In the genomic region with DNA sequence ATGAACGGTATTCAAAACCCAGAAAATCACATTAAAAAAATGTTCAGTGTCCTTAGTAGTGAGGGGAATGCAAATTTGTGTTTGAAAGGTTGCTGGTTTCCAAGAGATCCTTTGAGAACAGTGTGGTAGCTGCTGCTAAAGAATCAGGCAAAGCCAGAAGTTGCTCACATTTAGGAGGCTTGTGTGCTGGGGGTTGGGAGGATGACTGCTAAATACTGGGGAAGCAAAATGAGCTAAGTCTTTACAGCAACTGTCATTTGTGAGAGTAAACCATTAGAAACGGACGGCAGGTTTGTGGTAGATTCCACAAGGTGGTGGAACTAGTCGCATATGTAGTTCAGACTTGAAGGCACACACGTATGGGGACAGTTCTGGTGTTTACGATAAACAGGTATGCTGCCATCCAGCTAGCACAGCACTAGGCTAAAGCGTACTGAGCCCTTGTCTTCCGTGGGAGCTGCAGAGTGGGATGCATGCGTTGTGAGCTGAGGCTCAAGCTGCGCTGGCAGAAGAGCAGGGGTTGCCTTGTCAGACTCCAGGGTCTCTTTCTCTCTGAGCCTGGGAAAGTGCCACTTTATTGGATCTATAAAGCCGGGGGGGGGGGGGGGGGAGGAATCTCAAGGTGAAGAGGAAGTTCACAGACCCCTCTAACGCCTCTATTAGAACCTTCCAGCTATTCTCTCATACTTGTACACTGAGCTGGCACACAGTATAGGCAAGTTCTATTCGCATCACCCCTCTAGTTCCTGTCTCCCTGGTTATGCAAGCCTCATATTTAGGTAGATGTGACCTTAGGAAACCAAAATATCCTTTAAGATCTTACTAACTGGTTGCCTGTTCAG, we compare ENCODE assay signal across 12 mouse cellular contexts. TPM values are rescaled to one million over a fixed set of nuclear protein-coding genes. Genes with fewer than 3 reads are reported as not detected.
DNase-seq lines count a peak whose midpoint lies in the region; ATAC-seq and TF ChIP-seq lines count a peak whose summit lies in the region.
"Had no signal": no experiment of that assay in that cellular context is flagged by ENCODE, and none has a peak within 500 bp of the region (broad histone marks: within the 10 kb centered on the region; RNA-seq: fewer than 3 reads in every experiment).

No protein-coding gene starts in this region.

- no peak overlapping the region for H3K4me3 ChIP-seq in forebrain, embryonic 11.5 days (ENCODE audit: low read depth, low read length)
- H3K4me3 ChIP-seq in hindbrain, embryonic 16.5 days (ENCODE audit: low read length), result peak overlapping the region; percentile 30
- peak overlapping the region; percentile 15; the same call in 1 of the 2 replicates for H3K4me3 ChIP-seq in midbrain, embryonic 13.5 days (replicated peaks)
- no peak overlapping the region for H3K4me3 ChIP-seq in gastrocnemius, adult 2 months
- H3K4me3 ChIP-seq in thymus, adult 2 months (ENCODE audit: control insufficient read depth, insufficient read depth, low read length), result no peak overlapping the region
- H3K4me3 ChIP-seq: embryonic facial prominence, embryonic 15.5 days had no signal

- no peaks in the 10 kb centered on the region for H3K9me3 ChIP-seq in forebrain, embryonic 11.5 days (ENCODE audit: control insufficient read depth, low read length)
- H3K9me3 ChIP-seq in hindbrain, embryonic 16.5 days (ENCODE audit: control insufficient read depth, low read length), result no peaks in the 10 kb centered on the region
- no peaks in the 10 kb centered on the region for H3K9me3 ChIP-seq in midbrain, embryonic 13.5 days
- H3K9me3 ChIP-seq: embryonic facial prominence, embryonic 15.5 days had no signal

- H3K27ac ChIP-seq in forebrain, embryonic 11.5 days (ENCODE audit: low read depth, low read length), result peak overlapping the region; percentile 91
- H3K27ac ChIP-seq in hindbrain, embryonic 16.5 days (ENCODE audit: low read depth, low read length), result peak overlapping the region; percentile 88
- H3K27ac ChIP-seq in midbrain, embryonic 13.5 days, result peak overlapping the region; percentile 87
- no peak overlapping the region for H3K27ac ChIP-seq in gastrocnemius, adult 2 months
- no peak overlapping the region for H3K27ac ChIP-seq in thymus, adult 2 months (ENCODE audit: control insufficient read depth, insufficient read depth, low read length)
- H3K27ac ChIP-seq: embryonic facial prominence, embryonic 15.5 days had no signal

- peak; percentile 61 for ATAC-seq in forebrain, embryonic 11.5 days (replicated peaks; ENCODE audit: low FRiP score)
- peak; percentile 74 for ATAC-seq in hindbrain, embryonic 16.5 days
- peak; percentile 71 for ATAC-seq in midbrain, embryonic 13.5 days

- peak; percentile 14 for DNase-seq in embryo, embryonic 10 days (ENCODE audit: low spot score)
- peak; percentile 53 for DNase-seq in forebrain, embryonic 11.5 days (ENCODE audit: low spot score)
- DNase-seq in gastrocnemius, adult 2 months, result no peak
- DNase-seq in adrenal gland, adult 18-20 months (ENCODE audit: low spot score in 2 of 2), result no peak
- DNase-seq in thymus, postnatal 36 days, result no peak
- DNase-seq in thymus, adult 2 months, result no peak
- DNase-seq: kidney, postnatal 36 days; thymus, postnatal 4 days had no signal

- H3K4me2 ChIP-seq in forebrain, embryonic 11.5 days (ENCODE audit: low read depth, low read length, severe bottlenecking), result peak overlapping the region; percentile 63
- peak overlapping the region; percentile 52 for H3K4me2 ChIP-seq in hindbrain, embryonic 16.5 days (ENCODE audit: low read length)
- H3K4me2 ChIP-seq in midbrain, embryonic 13.5 days (replicated peaks), result peak overlapping the region; percentile 57
- H3K4me2 ChIP-seq: heart, embryonic 11.5 days had no signal

- H3K9ac ChIP-seq in forebrain, embryonic 11.5 days (ENCODE audit: low read length), result peak overlapping the region; percentile 42
- peak overlapping the region; percentile 36; the same call in 1 of the 2 replicates for H3K9ac ChIP-seq in hindbrain, embryonic 16.5 days (ENCODE audit: low read depth, low read length)
- peak overlapping the region; percentile 46; the same call in 1 of the 2 replicates for H3K9ac ChIP-seq in midbrain, embryonic 13.5 days (replicated peaks)
- H3K9ac ChIP-seq: embryonic facial prominence, embryonic 15.5 days had no signal

- TF ChIP-seq CTCF in gastrocnemius, adult 2 months (IDR thresholded peaks at IDR 0.05), result no peak
- no peak for TF ChIP-seq CTCF in thymus, adult 2 months (IDR thresholded peaks at IDR 0.05; ENCODE audit: borderline replicate concordance, control insufficient read depth, extremely low read depth, insufficient read depth, low read length, poor library complexity)

- no peak for TF ChIP-seq POLR2A in thymus, adult 2 months (IDR thresholded peaks at IDR 0.05; ENCODE audit: control insufficient read depth, extremely low read depth, insufficient read depth, low read length, poor library complexity)

- 22% methylated on average over 13 of the region's 13 CpGs for WGBS in forebrain, embryonic 11.5 days
- WGBS in hindbrain, embryonic 16.5 days, result 9% methylated on average over 12 of the region's 13 CpGs
- 11% methylated on average over 12 of the region's 13 CpGs for WGBS in midbrain, embryonic 13.5 days
- WGBS in thymus, adult 2 months, result 78% methylated on average over 13 of the region's 13 CpGs

- no peaks in the 10 kb centered on the region for H3K36me3 ChIP-seq in forebrain, embryonic 11.5 days (ENCODE audit: control insufficient read depth, insufficient read depth, low read length)
- no peaks in the 10 kb centered on the region for H3K36me3 ChIP-seq in hindbrain, embryonic 16.5 days (ENCODE audit: control insufficient read depth, insufficient read depth, low read length)
- no peaks in the 10 kb centered on the region for H3K36me3 ChIP-seq in midbrain, embryonic 13.5 days
- no peaks in the 10 kb centered on the region for H3K36me3 ChIP-seq in thymus, adult 2 months (ENCODE audit: control insufficient read depth, insufficient read depth, low read length)
- H3K36me3 ChIP-seq: embryonic facial prominence, embryonic 15.5 days had no signal

- H3K4me1 ChIP-seq in forebrain, embryonic 11.5 days (replicated peaks; ENCODE audit: control insufficient read depth, insufficient read depth, low read length), result peaks cover 5% of the 10 kb centered on the region
- H3K4me1 ChIP-seq in hindbrain, embryonic 16.5 days (ENCODE audit: control insufficient read depth, insufficient read depth, low read depth, low read length), result peaks cover 7% of the 10 kb centered on the region
- peaks cover 44% of the 10 kb centered on the region for H3K4me1 ChIP-seq in midbrain, embryonic 13.5 days (replicated peaks)
- H3K4me1 ChIP-seq in thymus, adult 2 months (replicated peaks; ENCODE audit: control insufficient read depth, insufficient read depth, low read length), result no peaks in the 10 kb centered on the region
- H3K4me1 ChIP-seq: embryonic facial prominence, embryonic 15.5 days had no signal

- intact Hi-C loops in gastrocnemius, adult 2 months (cut with DNase I), result no loop called here

- no peaks in the 10 kb centered on the region for H3K27me3 ChIP-seq in forebrain, embryonic 11.5 days (ENCODE audit: control insufficient read depth, insufficient read depth, low read length)
- H3K27me3 ChIP-seq in hindbrain, embryonic 16.5 days (replicated peaks; ENCODE audit: control insufficient read depth, insufficient read depth, low read length), result no peaks in the 10 kb centered on the region
- H3K27me3 ChIP-seq in midbrain, embryonic 13.5 days, result no peaks in the 10 kb centered on the region
- H3K27me3 ChIP-seq in thymus, adult 2 months (ENCODE audit: control insufficient read depth, insufficient read depth, low read length), result no peaks in the 10 kb centered on the region
- H3K27me3 ChIP-seq: embryonic facial prominence, embryonic 15.5 days had no signal

RNA-seq across cellular contexts. Expression of gene Fabp7, which starts 1.2 kb away (rescaled TPM):
- polyA plus RNA-seq in forebrain, embryonic 11.5 days (2014; fragmentation: Nextera tagmentation; extraction: Ambion mirVana), result 595 and 640 TPM in 2 replicates
- 2,193 and 2,866 TPM in 2 replicates for polyA plus RNA-seq in hindbrain, embryonic 16.5 days (2015; fragmentation: Nextera tagmentation; extraction: Ambion mirVana)
- polyA plus RNA-seq in midbrain, embryonic 13.5 days (2015; fragmentation: Nextera tagmentation; extraction: Ambion mirVana), result 1,295 and 1,380 TPM in 2 replicates
- total RNA-seq in gastrocnemius, adult 2 months (2021), result not detected
- 1 to 10 TPM; 1.1 to 1.4 TPM for total RNA-seq in adrenal gland, adult 18-20 months (2021)
- polyA plus RNA-seq in thymus, adult 2 months (2012; rRNA removed), result 0.16 and 0.31 TPM in 2 replicates

RNA-seq across cellular contexts. Expression of gene Smpdl3a, which starts 10.6 kb away (rescaled TPM):
- polyA plus RNA-seq in forebrain, embryonic 11.5 days (2014; fragmentation: Nextera tagmentation; extraction: Ambion mirVana), result 9.2 and 9.4 TPM in 2 replicates
- 36.7 and 41.4 TPM in 2 replicates for polyA plus RNA-seq in hindbrain, embryonic 16.5 days (2015; fragmentation: Nextera tagmentation; extraction: Ambion mirVana)
- polyA plus RNA-seq in midbrain, embryonic 13.5 days (2015; fragmentation: Nextera tagmentation; extraction: Ambion mirVana), result 9.6 and 14.1 TPM in 2 replicates
- 10 to 100 TPM; 66.4 to 74.7 TPM for total RNA-seq in gastrocnemius, adult 2 months (2021)
- 10 to 100 TPM; 38.1 to 58.5 TPM for total RNA-seq in adrenal gland, adult 18-20 months (2021)
- 44.0 and 48.3 TPM in 2 replicates for polyA plus RNA-seq in thymus, adult 2 months (2012; rRNA removed)

Comparison
In these comparisons a context has a peak if more than half of its experiments do, and no peak if none do; other contexts are left out.
1. DNase-seq: peak in embryo, embryonic 10 days (single experiment) and forebrain, embryonic 11.5 days (single experiment); none in gastrocnemius, adult 2 months (single experiment), adrenal gland, adult 18-20 months (0 of 2), thymus, postnatal 36 days (0 of 2) and thymus, adult 2 months (single experiment).
2. H3K27ac ChIP-seq: peak in forebrain, embryonic 11.5 days (single experiment), hindbrain, embryonic 16.5 days (single experiment) and midbrain, embryonic 13.5 days (single experiment); none in gastrocnemius, adult 2 months (single experiment) and thymus, adult 2 months (single experiment).
3. H3K4me3 ChIP-seq: peak in hindbrain, embryonic 16.5 days (single experiment) and midbrain, embryonic 13.5 days (single experiment); none in forebrain, embryonic 11.5 days (single experiment), gastrocnemius, adult 2 months (single experiment) and thymus, adult 2 months (single experiment).
4. RNA of gene Fabp7, which starts 1.2 kb away (polyA plus RNA-seq): 2,193 to 2,866 TPM in hindbrain, embryonic 16.5 days, 1,295 to 1,380 TPM in midbrain, embryonic 13.5 days and 595 to 640 TPM in forebrain, embryonic 11.5 days; 0.16 to 0.31 TPM in thymus, adult 2 months; every median in the first group is over 100 times any median in the second.
5. Peak in every context shown above with its lines, with median percentiles within 50 percentile points of each other: ATAC-seq, H3K4me2 ChIP-seq and H3K9ac ChIP-seq.